Mouse (Mus musculus): ENCODE measurements at regions not wholly inside any gene's neighbourhood (a gene's known extent, or its start where the extent isn't known, plus 50 kb on each side); places are given as distances from the start of the nearest gene placed in this dataset.

GRCm38 (mm10) chr12:10571643-10572377 lies 181.2 kb downstream of the Rdh14 start:
- TF ChIP-seq CTCF (conservative IDR thresholded peaks at IDR 0.05; ENCODE audit: low read length) (peak; percentile 88), POU5F1 (IDR thresholded peaks at IDR 0.05; ENCODE audit: borderline replicate concordance, low read length) (no peak)

Measured in E14TG2a.4 (cell line).